In the genomic region with DNA sequence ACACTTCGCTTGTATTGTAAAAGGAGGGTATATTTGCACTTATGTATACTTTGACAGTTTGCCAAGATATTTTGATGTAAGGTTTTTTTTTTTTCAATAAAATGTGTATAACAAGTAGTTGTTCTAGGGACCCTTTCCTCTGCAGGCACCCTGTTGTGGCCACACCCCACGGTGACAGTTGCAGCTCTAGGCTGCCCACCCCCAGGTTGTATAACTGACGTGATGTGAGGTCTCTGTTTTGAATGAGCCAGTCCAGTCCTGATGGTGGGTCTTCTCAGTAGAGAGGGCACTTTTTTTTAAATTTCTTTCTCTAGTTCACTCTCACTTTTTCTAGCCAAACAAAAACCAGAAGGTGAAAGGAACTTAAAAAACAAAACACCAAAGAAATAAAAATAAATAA, we compare ENCODE assay signal across 31 mouse cellular contexts. TPM values are rescaled to one million over a fixed set of nuclear protein-coding genes. Genes with fewer than 3 reads are reported as not detected.
DNase-seq lines count a peak whose midpoint lies in the region; ATAC-seq and TF ChIP-seq lines count a peak whose summit lies in the region.
"Had no signal": no experiment of that assay in that cellular context is flagged by ENCODE, and none has a peak within 500 bp of the region (broad histone marks: within the 10 kb centered on the region; RNA-seq: fewer than 3 reads in every experiment).

No protein-coding gene starts in this region.

- peaks cover 25% of the 10 kb centered on the region for H3K4me1 ChIP-seq in lung, embryonic 15.5 days
- H3K4me1 ChIP-seq in stomach, postnatal 0 days (replicated peaks; ENCODE audit: control insufficient read depth, insufficient read depth): no peaks in the 10 kb centered on the region
- H3K4me1 ChIP-seq in limb, embryonic 10.5 days: peaks cover 26% of the 10 kb centered on the region

- no peak for TF ChIP-seq EP300 in stomach, postnatal 0 days (optimal IDR thresholded peaks at IDR 0.05)

- ATAC-seq in lung, embryonic 15.5 days (ENCODE audit: borderline replicate concordance, extremely low read depth, low FRiP score, low TSS enrichment): no peak
- ATAC-seq in stomach, postnatal 0 days (ENCODE audit: low FRiP score, low TSS enrichment): no peak
- ATAC-seq: forebrain, postnatal 0 days; midbrain, embryonic 16.5 days had no signal

- no peak for TF ChIP-seq CTCF in stomach, postnatal 0 days (IDR thresholded peaks at IDR 0.05; ENCODE audit: low read depth)

- H3K27me3 ChIP-seq in lung, embryonic 15.5 days: peaks cover 56% of the 10 kb centered on the region
- no peaks in the 10 kb centered on the region for H3K27me3 ChIP-seq in stomach, postnatal 0 days (ENCODE audit: control insufficient read depth, insufficient read depth, low read length)
- H3K27me3 ChIP-seq in limb, embryonic 10.5 days (ENCODE audit: low read depth, poor library complexity, severe bottlenecking): peaks cover 83% of the 10 kb centered on the region
- H3K27me3 ChIP-seq: CH12.LX had no signal

- peaks cover 6% of the 10 kb centered on the region; the same call in 1 of the 2 replicates for H3K36me3 ChIP-seq in lung, embryonic 15.5 days
- no peaks in the 10 kb centered on the region for H3K36me3 ChIP-seq in stomach, postnatal 0 days (ENCODE audit: control insufficient read depth, insufficient read depth, low read length)
- H3K36me3 ChIP-seq in limb, embryonic 10.5 days: no peaks in the 10 kb centered on the region
- H3K36me3 ChIP-seq: embryonic facial prominence, embryonic 15.5 days; forebrain, embryonic 12.5 days; heart, embryonic 10.5 days; heart, embryonic 15.5 days; hindbrain, embryonic 12.5 days; limb, embryonic 12.5 days; liver, embryonic 15.5 days had no signal

- H3K27ac ChIP-seq in lung, embryonic 15.5 days: peak overlapping the region; percentile 44; the same call in 1 of the 2 replicates
- H3K27ac ChIP-seq in stomach, postnatal 0 days (replicated peaks): 0 out of 2 replicates have a peak overlapping the region, but pooled peaks have one; percentile 13
- no peak overlapping the region for H3K27ac ChIP-seq in limb, embryonic 10.5 days
- H3K27ac ChIP-seq: embryonic facial prominence, embryonic 15.5 days; forebrain, embryonic 12.5 days; heart, embryonic 10.5 days; heart, embryonic 15.5 days; hindbrain, embryonic 12.5 days; limb, embryonic 12.5 days; liver, embryonic 15.5 days had no signal

- peak; percentile 11 for DNase-seq in embryo, embryonic 11 days
- no peak for DNase-seq in embryo, embryonic 10 days (ENCODE audit: low spot score)
- no peak for DNase-seq in lung, postnatal 4 days
- peak; percentile 4 for DNase-seq in retina, embryonic 14.5 days (ENCODE audit: low spot score)
- DNase-seq in retina, postnatal 1 day: no peak
- no peak for DNase-seq in stomach, postnatal 0 days (ENCODE audit: low spot score)
- no peak for DNase-seq in limb, embryonic 10.5 days (ENCODE audit: low spot score)
- DNase-seq: adrenal gland, postnatal 10 days; cerebellum, adult 8-10 months; cerebellum, postnatal 25 days; forebrain, postnatal 0 days; gastrocnemius, postnatal 10 days; heart, adult 11 months; kidney, adult 2 months; kidney, postnatal 4 days; layer of hippocampus, adult 9-11 months; lung, postnatal 14 days; right cerebral cortex, postnatal 4 days; thymus, postnatal 14 days had no signal

- 38% methylated on average over 3 of the region's 3 CpGs for WGBS in lung, embryonic 15.5 days
- WGBS in stomach, postnatal 0 days: 35% methylated on average over 3 of the region's 3 CpGs
- WGBS in limb, embryonic 10.5 days: 20% methylated on average over 3 of the region's 3 CpGs

- H3K4me3 ChIP-seq in lung, embryonic 15.5 days: no peak overlapping the region; the same call in 1 of the 2 replicates
- H3K4me3 ChIP-seq in stomach, postnatal 0 days (ENCODE audit: low read depth, low read length): peak overlapping the region; percentile 6; the same call in 1 of the 2 replicates
- H3K4me3 ChIP-seq in limb, embryonic 10.5 days: no peak overlapping the region
- H3K4me3 ChIP-seq: embryonic facial prominence, embryonic 15.5 days; forebrain, embryonic 12.5 days; heart, embryonic 10.5 days; heart, embryonic 15.5 days; hindbrain, embryonic 12.5 days; limb, embryonic 12.5 days; liver, embryonic 15.5 days; megakaryocyte, embryonic 14.5 days had no signal

- no peaks in the 10 kb centered on the region for H3K9me3 ChIP-seq in lung, embryonic 15.5 days
- H3K9me3 ChIP-seq in stomach, postnatal 0 days (ENCODE audit: control insufficient read depth, low read length): no peaks in the 10 kb centered on the region
- H3K9me3 ChIP-seq in limb, embryonic 10.5 days (replicated peaks): no peaks in the 10 kb centered on the region
- H3K9me3 ChIP-seq: embryonic facial prominence, embryonic 15.5 days; forebrain, embryonic 12.5 days; heart, embryonic 10.5 days; heart, embryonic 15.5 days; hindbrain, embryonic 12.5 days; limb, embryonic 12.5 days; liver, embryonic 15.5 days had no signal

- H3K9ac ChIP-seq in lung, embryonic 15.5 days: no peak overlapping the region
- no peak overlapping the region for H3K9ac ChIP-seq in stomach, postnatal 0 days (ENCODE audit: low read length)
- H3K9ac ChIP-seq: embryonic facial prominence, embryonic 15.5 days; forebrain, embryonic 12.5 days; forebrain, postnatal 0 days; heart, embryonic 15.5 days; hindbrain, embryonic 12.5 days; limb, embryonic 12.5 days; liver, embryonic 15.5 days had no signal

- H3K4me2 ChIP-seq in lung, embryonic 15.5 days: peak overlapping the region; percentile 77
- no peak overlapping the region for H3K4me2 ChIP-seq in stomach, postnatal 0 days (replicated peaks; ENCODE audit: low read depth)
- H3K4me2 ChIP-seq: forebrain, embryonic 12.5 days; heart, embryonic 15.5 days; limb, embryonic 12.5 days; liver, embryonic 15.5 days had no signal

RNA-seq across cellular contexts. Expression of a gene that starts 5.7 kb away (rescaled TPM):
- 29.5 and 30.4 TPM in 2 replicates for polyA plus RNA-seq in lung, embryonic 15.5 days (2015; fragmentation: Nextera tagmentation; extraction: Ambion mirVana)
- 10.0 and 12.5 TPM in 2 replicates for polyA plus RNA-seq in stomach, postnatal 0 days (2015; fragmentation: Nextera tagmentation; extraction: Ambion mirVana)
- polyA plus RNA-seq in limb, embryonic 10.5 days (2016; fragmentation: Nextera tagmentation; extraction: Ambion mirVana): 0.44 and 0.75 TPM in 2 replicates
- polyA plus RNA-seq: kidney, adult 2 months; liver, adult 2 months had no signal

Comparison
In these comparisons a context has a peak if more than half of its experiments do, and no peak if none do; other contexts are left out.
1. DNase-seq: peak in embryo, embryonic 11 days (single experiment) and retina, embryonic 14.5 days (single experiment); none in embryo, embryonic 10 days (single experiment), lung, postnatal 4 days (0 of 2), retina, postnatal 1 day (single experiment), stomach, postnatal 0 days (single experiment) and limb, embryonic 10.5 days (single experiment).